Mouse (Mus musculus) CD4-positive helper T cell, adult 2 months (primary cell): ENCODE data around the gene Faiml.

Experiments used
- DNase-seq: peaks from one replicate; pipeline ENCODE4 v3.0.0-alpha.2; 2012; ENCODE audit warnings: low read depth, missing footprints, low spot score

Gene Faiml

DNA sequence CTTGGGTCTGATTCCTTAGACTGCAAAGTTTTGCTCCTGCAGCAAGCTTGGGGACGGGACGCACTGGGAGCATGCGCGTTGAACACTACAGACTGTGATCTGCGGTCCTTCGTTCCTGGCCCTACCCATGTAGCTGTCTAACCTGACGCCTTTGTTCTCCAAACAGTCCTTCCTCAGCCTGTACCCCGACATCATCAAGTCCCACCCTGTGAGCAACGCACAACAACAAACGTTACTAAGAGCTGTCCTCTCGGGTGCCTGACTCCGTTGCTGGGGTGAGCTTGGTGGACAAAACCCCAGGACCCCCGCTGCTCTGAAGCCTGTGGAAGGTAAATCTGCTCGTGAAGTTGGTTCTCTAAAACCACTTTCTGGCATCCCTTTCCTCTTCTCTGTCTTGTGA is at the start of gene Faiml:
Gene Faiml (minus strand): TSS at position 101 of the 400 bp plus-strand sequence.
- no peak for DNase-seq

GRCm38 (mm10) chr9:99258891-99259290 is 21.9 kb upstream of the Faiml start:
- no peak for DNase-seq

DNA sequence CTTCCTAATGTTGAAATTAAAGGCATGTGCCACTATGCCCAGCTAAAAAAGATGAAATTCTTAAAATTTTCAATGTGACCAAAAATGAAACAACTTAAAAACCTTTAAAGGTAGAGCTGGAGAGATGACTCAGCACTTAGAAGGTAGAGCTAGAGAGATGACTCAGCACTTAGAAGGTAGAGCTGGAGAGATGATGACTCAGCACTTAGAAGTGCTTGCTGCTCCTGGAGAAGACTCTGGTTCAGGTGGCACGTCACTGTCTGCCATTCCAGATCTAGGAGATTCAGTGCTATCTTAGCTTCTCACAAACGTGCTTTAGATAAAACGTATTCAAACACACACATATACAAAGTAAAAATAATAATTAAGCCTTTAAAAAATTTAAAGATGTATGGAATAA is 19.8 kb upstream of the Faiml start:
- no peak for DNase-seq

DNA sequence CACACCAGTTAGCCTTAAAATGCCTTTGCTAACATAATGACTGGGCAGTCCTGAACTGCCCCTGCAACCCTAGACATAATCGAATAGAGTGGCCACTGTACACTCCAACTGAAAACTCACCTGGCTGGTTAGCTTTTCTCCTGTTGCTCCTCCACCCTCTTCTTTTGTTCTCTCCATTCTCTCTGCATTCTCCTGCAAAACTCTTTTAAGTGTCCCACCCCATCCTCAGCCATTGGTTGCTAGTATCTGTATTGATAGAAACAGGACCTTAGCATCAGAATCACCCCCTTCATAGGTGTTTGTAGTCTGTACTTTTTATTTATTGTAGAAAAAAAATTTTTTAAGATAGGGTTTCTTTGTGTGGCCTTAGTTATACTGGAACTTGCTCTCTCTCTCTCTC is 19.2 kb upstream of the Faiml start:
- DNase-seq, result no peak

GRCm38 (mm10) chr9:99253861-99254260 is 16.8 kb upstream of the Faiml start:
- no peak for DNase-seq

DNA sequence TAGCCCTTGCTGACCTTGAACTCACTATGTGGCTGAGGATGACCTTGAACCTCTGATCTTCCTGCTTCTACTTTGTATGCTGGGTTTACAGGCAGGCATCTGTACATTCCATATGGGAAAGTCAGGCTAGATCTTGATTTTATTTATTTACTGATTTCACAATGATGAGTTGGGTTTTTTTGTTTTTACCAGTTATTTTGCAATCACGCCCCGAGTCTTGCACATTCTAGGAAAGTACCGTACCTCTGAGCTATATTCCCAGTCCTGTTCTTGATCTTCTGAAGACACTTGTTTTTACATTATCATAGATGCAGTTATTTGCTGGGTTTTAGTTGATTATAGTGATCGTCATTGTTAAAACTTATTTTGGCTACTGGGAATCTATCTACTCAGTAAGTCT is 11.9 kb upstream of the Faiml start:
- DNase-seq, result no peak

DNA sequence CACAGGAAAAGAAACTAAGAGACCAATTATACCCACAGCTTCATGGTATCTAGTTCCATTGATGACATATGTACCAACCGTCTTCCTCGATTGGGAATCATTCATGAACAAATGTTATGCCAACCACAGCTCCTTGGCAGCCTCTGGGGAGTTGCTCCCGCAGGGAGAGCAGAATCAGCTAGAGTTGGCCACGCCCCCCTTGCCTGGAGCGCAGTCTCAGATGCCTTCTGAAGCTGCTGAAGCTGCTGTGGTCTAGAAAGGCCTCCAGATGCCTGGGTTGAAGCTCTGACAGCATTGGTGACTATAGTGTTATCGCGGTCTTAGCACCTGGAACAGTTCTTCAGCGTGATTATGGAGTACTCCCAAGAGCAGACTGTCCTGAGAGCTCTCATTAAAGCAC is 11.3 kb upstream of the Faiml start:
- DNase-seq, result no peak

- no peak for DNase-seq
These were observed 6.9 kb upstream of the Faiml start for GRCm38 (mm10) chr9:99243895-99244293.

DNA sequence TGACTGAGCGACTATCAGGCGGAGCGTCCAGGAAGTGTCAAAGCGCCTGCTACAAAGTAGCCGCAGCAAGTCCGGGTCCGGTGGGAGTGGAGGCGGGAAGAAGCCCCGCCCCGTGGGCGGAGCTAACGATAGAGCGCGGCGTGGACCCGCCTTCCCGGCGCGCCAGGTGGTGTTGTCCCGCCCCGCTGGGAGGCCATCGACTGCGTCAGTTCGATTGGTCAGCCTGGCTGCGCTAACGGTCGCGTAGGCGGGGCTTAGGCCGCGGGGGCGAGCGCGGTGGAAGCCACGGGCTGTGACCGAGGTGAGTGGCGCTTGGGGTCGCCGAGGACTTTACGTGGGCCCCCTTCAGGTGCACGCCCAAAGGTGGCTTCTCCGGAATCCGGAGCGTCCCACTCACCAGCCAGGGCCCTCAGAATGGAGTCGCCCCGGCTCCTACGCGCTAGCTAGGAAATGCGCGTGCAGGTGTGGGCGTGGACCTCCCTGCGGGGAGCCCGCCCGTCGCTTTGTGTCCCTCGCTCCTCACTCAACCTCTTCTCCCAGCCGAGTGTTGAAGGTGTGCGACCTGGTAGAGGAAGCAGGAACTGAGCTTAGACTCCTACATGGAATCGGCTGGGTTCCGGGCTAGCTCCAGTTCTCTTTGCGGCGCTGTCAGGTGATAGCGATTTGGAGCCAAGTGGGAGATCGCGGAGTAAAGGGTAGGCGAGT is 6.3 kb upstream of the Faiml start, which contains the start of gene Cep70:
Gene Cep70 (plus strand): TSS at position 178 of the 705 bp plus-strand sequence.
- peak; percentile 98 for DNase-seq

DNA sequence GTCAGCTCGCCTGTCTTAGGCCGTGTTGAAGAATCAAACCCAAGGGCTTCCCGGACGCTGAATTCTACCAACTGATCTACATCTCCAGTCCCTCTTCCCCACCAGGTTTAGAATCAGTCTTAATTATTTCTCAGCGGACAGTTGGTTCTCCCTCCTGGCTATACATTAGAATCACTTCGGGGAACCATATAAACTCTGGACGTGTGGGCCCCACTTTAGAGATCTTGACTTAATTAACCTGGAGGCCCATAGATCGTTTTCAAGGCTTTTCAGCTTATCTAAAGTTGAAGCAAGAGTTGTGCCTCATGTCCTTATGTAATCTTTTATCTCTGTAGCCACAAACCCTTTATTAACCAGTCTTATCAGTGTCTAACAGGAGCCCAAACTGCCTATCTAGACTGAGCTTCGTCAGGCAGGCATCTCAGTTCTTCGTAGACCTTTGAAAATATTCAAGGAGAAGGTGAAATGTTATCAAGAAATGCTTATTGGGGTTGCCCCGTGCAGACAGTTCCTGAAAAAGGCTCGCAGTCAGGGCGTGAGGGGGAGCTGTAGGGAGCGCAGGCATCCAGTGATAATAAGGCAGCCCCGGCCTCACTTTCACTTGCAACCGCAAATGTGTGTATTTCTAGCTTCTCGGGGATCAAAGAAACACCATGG is 5.6 kb upstream of the Faiml start:
- DNase-seq, result no peak

DNA sequence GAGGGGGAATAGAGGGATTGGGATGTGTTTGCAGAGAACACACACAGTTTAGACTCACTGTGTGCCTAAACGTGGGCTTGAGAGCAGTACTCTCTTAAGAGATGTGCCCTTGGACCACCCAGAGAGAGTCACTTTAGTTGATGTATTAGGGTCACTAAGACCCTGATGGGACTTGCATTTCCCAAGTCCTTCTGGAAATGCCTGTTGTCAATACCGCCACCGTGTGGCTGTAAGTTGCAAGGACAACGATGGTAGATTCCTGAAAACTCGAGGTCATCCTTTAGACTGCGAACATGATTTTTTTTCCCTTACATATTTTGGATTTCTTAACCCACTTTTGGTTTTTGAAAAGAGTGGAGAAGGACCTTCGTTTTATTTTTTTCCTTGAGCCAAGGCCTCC is 5.0 kb upstream of the Faiml start:
- peak; percentile 64 for DNase-seq

DNA sequence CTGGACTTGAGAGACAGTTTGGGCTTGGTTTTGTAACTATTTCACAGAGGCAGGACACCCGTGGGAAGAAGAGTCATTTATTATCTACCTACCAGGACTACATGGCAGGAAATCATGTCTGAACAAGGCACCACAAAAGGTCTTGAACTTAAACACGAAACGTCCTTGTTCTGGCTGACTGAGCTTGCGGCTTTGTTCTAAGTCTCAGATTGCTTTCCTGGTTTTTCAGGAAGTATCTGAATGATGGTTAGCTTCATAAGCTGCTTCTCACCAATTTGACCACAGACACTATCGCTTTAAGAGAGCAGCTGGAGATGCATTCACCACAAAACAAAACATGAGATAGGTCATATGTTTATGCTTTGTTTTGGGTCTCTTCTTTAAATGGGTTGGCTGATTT is 3.5 kb upstream of the Faiml start:
- peak; percentile 31 for DNase-seq

DNA sequence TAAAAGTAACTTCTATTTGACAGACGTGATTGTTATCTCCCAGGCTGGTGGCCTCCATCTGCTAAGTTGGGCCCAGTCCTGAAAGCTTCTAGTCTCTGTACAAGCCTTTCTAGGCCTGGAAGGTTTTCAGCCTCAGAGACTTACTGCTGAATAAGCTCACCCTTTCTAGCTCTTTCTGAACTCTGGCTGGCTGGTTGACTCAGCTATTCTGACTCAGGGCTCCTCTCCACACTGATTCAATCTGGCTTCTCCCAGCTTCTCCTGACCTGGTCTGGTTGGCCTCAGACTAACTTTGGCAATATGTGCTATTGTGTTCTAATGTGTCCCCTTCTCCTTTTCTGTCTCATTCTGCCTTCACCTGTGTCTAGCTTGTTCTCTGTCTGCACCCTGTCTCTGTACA is 2.2 kb upstream of the Faiml start:
- DNase-seq, result no peak

GRCm38 (mm10) chr9:99238276-99238675 is 1.2 kb upstream of the Faiml start:
- DNase-seq, result no peak

GRCm38 (mm10) chr9:99229450-99229849 is 7.6 kb downstream of the Faiml start:
- no peak for DNase-seq

GRCm38 (mm10) chr9:99224583-99224982 is 12.5 kb downstream of the Faiml start:
- DNase-seq, result no peak

DNA sequence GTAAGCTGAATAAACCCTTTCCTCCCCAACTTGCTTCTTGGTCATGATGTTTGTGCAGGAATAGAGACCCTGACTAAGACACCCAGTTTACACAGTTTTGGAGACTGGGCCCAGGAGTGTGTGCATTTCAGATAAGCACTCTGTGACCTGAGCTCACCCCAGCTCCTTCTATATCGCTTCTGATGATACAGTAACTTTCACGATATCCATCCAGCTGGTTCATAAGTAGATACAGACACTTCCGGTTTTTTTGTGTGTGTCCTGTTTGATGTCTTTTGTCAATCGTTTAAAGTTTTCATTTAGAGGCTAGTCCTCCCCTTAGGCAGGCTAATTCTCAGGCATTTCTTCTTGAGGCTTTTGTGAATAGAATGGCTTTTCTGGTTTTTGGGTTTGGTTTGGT is 15.4 kb downstream of the Faiml start:
- DNase-seq, result no peak

- no peak for DNase-seq
These were observed 18.9 kb downstream of the Faiml start for GRCm38 (mm10) chr9:99217999-99218719.

GRCm38 (mm10) chr9:99216182-99216581 is 20.9 kb downstream of the Faiml start:
- no peak for DNase-seq

DNA sequence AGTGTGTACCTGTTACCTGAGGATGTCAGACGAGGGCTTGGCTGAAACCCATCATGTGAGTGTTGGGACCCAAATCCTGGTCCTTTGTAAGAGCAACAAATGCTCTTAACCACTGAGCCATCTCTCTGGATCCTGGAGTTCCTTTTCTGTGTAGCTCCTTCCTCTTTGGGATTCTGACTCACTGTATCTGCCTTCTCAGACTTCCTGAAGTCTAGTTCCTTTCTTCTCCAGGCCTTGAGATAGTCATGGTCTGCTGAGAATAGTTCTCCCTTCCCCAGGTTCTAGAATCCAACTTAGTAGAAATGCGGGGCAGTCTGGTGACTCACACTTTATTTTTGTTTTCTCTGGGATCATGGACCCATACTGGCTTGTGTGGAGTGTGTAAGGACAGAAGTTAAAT is 24.4 kb downstream of the Faiml start:
- no peak for DNase-seq

GRCm38 (mm10) chr9:99183043-99183670 is 53.9 kb downstream of the Faiml start:
- no peak for DNase-seq

DNA sequence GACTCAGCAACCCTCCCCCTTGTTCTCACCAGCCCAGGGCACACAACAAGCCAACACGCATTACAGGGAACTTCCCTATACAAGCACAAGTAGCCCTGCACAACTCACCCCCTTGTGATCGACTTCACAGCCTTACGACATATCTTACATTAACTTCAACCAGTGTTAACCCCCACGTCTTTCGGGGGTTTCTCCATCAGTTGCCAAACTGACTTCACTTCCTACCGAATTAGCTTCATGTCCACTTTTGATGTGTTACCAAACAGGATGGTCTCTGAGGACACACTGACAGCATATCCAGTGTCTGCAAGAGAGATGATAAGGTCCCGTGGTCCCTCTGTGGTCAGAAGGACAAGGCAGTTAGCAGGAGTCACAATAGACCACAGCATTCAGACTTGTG is 54.9 kb downstream of the Faiml start:
- DNase-seq, result no peak
